Mouse (Mus musculus) forebrain, embryonic 16.5 days (tissue): ENCODE results near the gene Hikeshi. TPM values are rescaled to one million over a fixed set of nuclear protein-coding genes. Genes with fewer than 3 reads are reported as not detected.

Source experiments
- ATAC-seq: fragments of 200-750 bp; cut with Nextera tagmentation; 2 replicates; pipeline ENCODE4 v1.8.0; 2017; ENCODE audit warnings: mild to moderate bottlenecking, moderate library complexity
- H3K27ac ChIP-seq: fragments of 300-500 bp; sonication (generic); 2 replicates; pipeline ENCODE4 v1.5.1; 2014; ENCODE audit warnings: low read length, control low read depth
- H3K27me3 ChIP-seq: fragments of 300-500 bp; sonication (generic); replicated peaks from 2 replicates; pipeline ENCODE4 v1.6.1; 2014; ENCODE audit warnings: low read length; ENCODE audit not compliant: control insufficient read depth, insufficient read depth
- H3K36me3 ChIP-seq: fragments of 300-500 bp; sonication (generic); 2 replicates; pipeline ENCODE4 v1.6.1; 2014; ENCODE audit not compliant: control insufficient read depth, insufficient read depth
- H3K4me1 ChIP-seq: fragments of 300-500 bp; sonication (generic); replicated peaks from 2 replicates; pipeline ENCODE4 v1.6.1; 2014; ENCODE audit warnings: low read length; ENCODE audit not compliant: control insufficient read depth, insufficient read depth
- H3K4me2 ChIP-seq: fragments of 300-500 bp; sonication (generic); 2 replicates; pipeline ENCODE4 v1.6.1; 2014; ENCODE audit warnings: mild to moderate bottlenecking, low read length, control low read depth
- H3K4me3 ChIP-seq: fragments of 300-500 bp; sonication (generic); replicated peaks from 2 replicates; pipeline ENCODE4 v1.5.1; 2014; ENCODE audit warnings: mild to moderate bottlenecking, low read length, control low read depth
- H3K9ac ChIP-seq: fragments of 300-500 bp; sonication (generic); replicated peaks from 2 replicates; pipeline ENCODE4 v1.6.1; 2014; ENCODE audit warnings: low read depth, low read length, control low read depth
- H3K9me3 ChIP-seq: fragments of 300-500 bp; sonication (generic); 2 replicates; pipeline ENCODE4 v1.6.1; 2016; ENCODE audit warnings: low read length; ENCODE audit not compliant: control insufficient read depth
- WGBS: fragments of 180-500 bp; shearing (Covaris S2); extraction: QIAGEN DNeasy Blood & Tissue Kit; methylation state at CpG from one replicate; pipeline ENCODE4 v1.1.7; 2014; 5-methylcytosine and 5-hydroxymethylcytosine counted together
- polyA plus RNA-seq: library from polyadenylated mRNA; unstranded; fragments of >200 nt; fragmentation: Nextera tagmentation; extraction: Ambion mirVana; gene quantifications from 2 replicates; pipeline ENCODE4 v1.2.1, GENCODE M21; 2015

Gene Hikeshi
- polyA plus RNA-seq, 1 experiment from 2014 or later, result 154 TPM

GRCm38 (mm10) chr7:89923441-89924180 is 17.4 kb downstream of the Hikeshi start:
- H3K27me3 ChIP-seq, result no peaks in the 10 kb centered on the region
- peak; percentile 54 for ATAC-seq
- WGBS, result 86% methylated on average over 15 of the region's 15 CpGs

GRCm38 (mm10) chr7:89917776-89918175 is 23.2 kb downstream of the Hikeshi start:
- ATAC-seq, result no peak
- H3K4me2 ChIP-seq, result no peak overlapping the region
- no peaks in the 10 kb centered on the region for H3K27me3 ChIP-seq
- no peak overlapping the region for H3K27ac ChIP-seq
- H3K36me3 ChIP-seq, result peaks cover 10% of the 10 kb centered on the region
- no peak overlapping the region for H3K9ac ChIP-seq
- no peaks in the 10 kb centered on the region; the same call in 1 of the 2 replicates for H3K4me1 ChIP-seq
- no peaks in the 10 kb centered on the region for H3K9me3 ChIP-seq
- 92% methylated on average over 4 of the region's 4 CpGs for WGBS
- H3K4me3 ChIP-seq, result no peak overlapping the region

More at GRCm38 (mm10) chr7:89923441-89924180, 17.4 kb downstream of the Hikeshi start:
- H3K27ac ChIP-seq, result no peak overlapping the region
- H3K9ac ChIP-seq, result no peak overlapping the region
- peaks cover 3% of the 10 kb centered on the region; the same call in 1 of the 2 replicates for H3K4me1 ChIP-seq
- no peak overlapping the region for H3K4me2 ChIP-seq
- no peaks in the 10 kb centered on the region for H3K9me3 ChIP-seq
- no peak overlapping the region for H3K4me3 ChIP-seq
- peaks cover 6% of the 10 kb centered on the region for H3K36me3 ChIP-seq

GRCm38 (mm10) chr7:89916711-89917110 is 24.3 kb downstream of the Hikeshi start:
- no peak overlapping the region for H3K4me2 ChIP-seq
- 90% methylated on average over 5 of the region's 5 CpGs for WGBS

GRCm38 (mm10) chr7:89913432-89914158 is 27.4 kb downstream of the Hikeshi start:
- H3K27ac ChIP-seq, result no peak overlapping the region
- H3K27me3 ChIP-seq, result no peaks in the 10 kb centered on the region
- H3K4me2 ChIP-seq, result no peak overlapping the region
- no peaks in the 10 kb centered on the region; the same call in 1 of the 2 replicates for H3K4me1 ChIP-seq
- ATAC-seq, result peak; percentile 67
- H3K9ac ChIP-seq, result no peak overlapping the region
- 73% methylated on average over 3 of the region's 3 CpGs for WGBS
- no peak overlapping the region for H3K4me3 ChIP-seq
- H3K36me3 ChIP-seq, result peaks cover 4% of the 10 kb centered on the region; the same call in 1 of the 2 replicates
- no peaks in the 10 kb centered on the region for H3K9me3 ChIP-seq

More at GRCm38 (mm10) chr7:89916711-89917110, 24.3 kb downstream of the Hikeshi start:
- no peak for ATAC-seq
- Histone ChIP-seq H3K27ac (no peak overlapping the region), H3K9ac (no peak overlapping the region), H3K9me3 (no peaks in the 10 kb centered on the region), H3K4me3 (no peak overlapping the region), H3K36me3 (peaks cover 10% of the 10 kb centered on the region), H3K27me3 (no peaks in the 10 kb centered on the region), H3K4me1 (no peaks in the 10 kb centered on the region; the same call in 1 of the 2 replicates)

GRCm38 (mm10) chr7:89912356-89912755 is 28.6 kb downstream of the Hikeshi start:
- Histone ChIP-seq H3K4me1 (no peaks in the 10 kb centered on the region; the same call in 1 of the 2 replicates), H3K4me3 (no peak overlapping the region), H3K27ac (no peak overlapping the region), H3K4me2 (no peak overlapping the region), H3K36me3 (peaks cover 4% of the 10 kb centered on the region; the same call in 1 of the 2 replicates), H3K9me3 (no peaks in the 10 kb centered on the region), H3K9ac (no peak overlapping the region), H3K27me3 (no peaks in the 10 kb centered on the region)
- 93% methylated on average over 3 of the region's 3 CpGs for WGBS
- ATAC-seq, result no peak

- no peak overlapping the region for H3K4me3 ChIP-seq
- no peak overlapping the region for H3K9ac ChIP-seq
- H3K9me3 ChIP-seq, result no peaks in the 10 kb centered on the region
- no peak overlapping the region for H3K4me2 ChIP-seq
- WGBS, result 85% methylated on average over 4 of the region's 4 CpGs
- no peaks in the 10 kb centered on the region for H3K36me3 ChIP-seq
- H3K4me1 ChIP-seq, result no peaks in the 10 kb centered on the region; the same call in 1 of the 2 replicates
- no peak for ATAC-seq
- H3K27me3 ChIP-seq, result no peaks in the 10 kb centered on the region
- H3K27ac ChIP-seq, result no peak overlapping the region
These were observed 31.3 kb downstream of the Hikeshi start for GRCm38 (mm10) chr7:89909711-89910110.

GRCm38 (mm10) chr7:89908899-89909621 is 31.9 kb downstream of the Hikeshi start:
- Histone ChIP-seq H3K9me3 (no peaks in the 10 kb centered on the region), H3K36me3 (no peaks in the 10 kb centered on the region), H3K4me2 (no peak overlapping the region), H3K4me1 (no peaks in the 10 kb centered on the region; the same call in 1 of the 2 replicates), H3K27ac (no peak overlapping the region), H3K9ac (no peak overlapping the region), H3K27me3 (no peaks in the 10 kb centered on the region), H3K4me3 (no peak overlapping the region)
- no peak for ATAC-seq
- 77% methylated on average over 20 of the region's 20 CpGs for WGBS

GRCm38 (mm10) chr7:89908421-89908820 is 32.6 kb downstream of the Hikeshi start:
- Histone ChIP-seq H3K4me2 (no peak overlapping the region), H3K27ac (no peak overlapping the region), H3K9ac (no peak overlapping the region), H3K27me3 (no peaks in the 10 kb centered on the region), H3K36me3 (no peaks in the 10 kb centered on the region), H3K9me3 (no peaks in the 10 kb centered on the region), H3K4me3 (no peak overlapping the region), H3K4me1 (peaks cover 6% of the 10 kb centered on the region)
- 75% methylated on average over 7 of the region's 7 CpGs for WGBS
- ATAC-seq, result no peak

GRCm38 (mm10) chr7:89907950-89908349 is 33.1 kb downstream of the Hikeshi start:
- Histone ChIP-seq H3K9me3 (no peaks in the 10 kb centered on the region), H3K27ac (no peak overlapping the region), H3K4me3 (no peak overlapping the region), H3K4me2 (no peak overlapping the region), H3K36me3 (no peaks in the 10 kb centered on the region), H3K4me1 (peaks cover 8% of the 10 kb centered on the region), H3K9ac (no peak overlapping the region), H3K27me3 (no peaks in the 10 kb centered on the region)
- peak; percentile 51 for ATAC-seq
- 18% methylated on average over 8 of the region's 8 CpGs for WGBS
